Mouse (Mus musculus): ENCODE data around the gene Btrc. TPM values are rescaled to one million over a fixed set of nuclear protein-coding genes. Genes with fewer than 3 reads are reported as not detected.

The Btrc gene
- polyA plus RNA-seq, 1 experiment from 2014 or later, result 54.3 TPM

DNA sequence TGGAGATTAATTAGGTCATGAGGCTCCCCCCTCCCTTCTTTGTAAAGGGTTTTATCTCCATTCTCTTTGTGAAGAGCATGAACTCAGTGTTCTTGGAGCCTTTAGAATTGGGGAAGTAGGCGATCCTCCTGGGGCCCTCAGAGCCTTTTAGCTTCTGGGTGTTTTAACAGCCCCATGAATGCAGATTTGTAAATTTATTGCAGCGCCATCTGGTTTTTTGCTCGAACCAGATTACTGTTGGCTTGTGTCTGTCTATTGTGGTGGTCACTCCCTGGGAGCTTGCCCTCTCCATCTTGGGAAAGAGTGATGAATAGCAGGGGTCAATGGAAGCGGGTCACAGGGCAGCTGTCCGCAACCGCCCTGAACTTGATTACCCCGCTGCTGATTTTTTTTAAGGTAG is 95.2 kb downstream of the Btrc start:
- H3K36me3 ChIP-seq (ENCODE audit: insufficient read depth, low read length), result no peaks in the 10 kb centered on the region
- 28% methylated on average over 7 of the region's 7 CpGs for WGBS
- no peaks in the 10 kb centered on the region for H3K27me3 ChIP-seq (ENCODE audit: insufficient read depth, low read length)
- H3K4me3 ChIP-seq (ENCODE audit: low read length), result no peak overlapping the region
- ATAC-seq (ENCODE audit: low FRiP score, low TSS enrichment), result no peak
- H3K4me1 ChIP-seq (ENCODE audit: insufficient read depth, low read length), result peaks cover 10% of the 10 kb centered on the region; the same call in 1 of the 2 replicates
- H3K27ac ChIP-seq (ENCODE audit: low read length), result no peak overlapping the region
- H3K9ac ChIP-seq (replicated peaks; ENCODE audit: low read length), result no peak overlapping the region
- H3K4me2 ChIP-seq (replicated peaks; ENCODE audit: low read depth, low read length), result no peak overlapping the region
- no peaks in the 10 kb centered on the region for H3K9me3 ChIP-seq (ENCODE audit: low read length)

DNA sequence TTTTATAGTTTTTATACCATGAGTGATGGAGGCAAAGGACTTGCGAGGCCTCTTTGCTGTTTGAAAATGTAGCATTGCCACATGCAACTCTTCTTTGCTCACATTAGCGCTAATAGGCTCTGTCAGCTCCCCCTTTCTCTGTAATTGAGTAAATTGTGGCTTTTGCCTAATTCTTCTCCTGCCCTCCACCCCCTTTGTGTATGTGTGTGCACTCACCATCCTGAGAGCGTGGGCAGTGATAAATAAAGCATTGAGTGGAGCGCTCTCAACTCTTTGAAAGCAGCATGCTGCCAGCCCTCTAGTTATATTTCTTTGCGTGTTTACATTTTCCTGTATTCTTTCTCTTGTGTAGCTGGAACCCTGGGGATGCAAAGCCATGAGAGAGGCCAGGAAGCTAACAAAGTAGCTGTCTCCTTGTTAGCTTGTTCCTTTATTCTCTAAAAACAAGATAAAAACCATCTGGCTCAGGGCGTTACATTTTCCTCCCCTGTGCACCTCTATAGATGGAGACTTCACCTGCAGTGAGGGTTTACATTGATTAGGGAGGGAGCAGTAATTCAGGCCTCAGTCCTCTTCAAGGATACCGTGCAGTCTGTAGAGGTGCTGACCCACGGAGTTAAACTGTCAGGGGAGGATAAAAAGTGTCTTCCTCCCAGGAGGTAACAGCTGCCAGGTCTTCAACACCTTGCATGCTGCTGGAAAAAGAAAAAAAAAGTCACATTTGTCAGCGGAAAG is 96.6 kb downstream of the Btrc start:
- no peak for ATAC-seq (ENCODE audit: low FRiP score, low TSS enrichment)
- Histone ChIP-seq H3K4me1 (ENCODE audit: insufficient read depth, low read length) (peaks cover 10% of the 10 kb centered on the region; the same call in 1 of the 2 replicates), H3K36me3 (ENCODE audit: insufficient read depth, low read length) (no peaks in the 10 kb centered on the region), H3K27ac (ENCODE audit: low read length) (no peak overlapping the region), H3K27me3 (ENCODE audit: insufficient read depth, low read length) (no peaks in the 10 kb centered on the region), H3K4me3 (ENCODE audit: low read length) (no peak overlapping the region), H3K4me2 (replicated peaks; ENCODE audit: low read depth, low read length) (no peak overlapping the region), H3K9ac (replicated peaks; ENCODE audit: low read length) (no peak overlapping the region), H3K9me3 (ENCODE audit: low read length) (no peaks in the 10 kb centered on the region)
- WGBS, result 31% methylated on average over 9 of the region's 9 CpGs

DNA sequence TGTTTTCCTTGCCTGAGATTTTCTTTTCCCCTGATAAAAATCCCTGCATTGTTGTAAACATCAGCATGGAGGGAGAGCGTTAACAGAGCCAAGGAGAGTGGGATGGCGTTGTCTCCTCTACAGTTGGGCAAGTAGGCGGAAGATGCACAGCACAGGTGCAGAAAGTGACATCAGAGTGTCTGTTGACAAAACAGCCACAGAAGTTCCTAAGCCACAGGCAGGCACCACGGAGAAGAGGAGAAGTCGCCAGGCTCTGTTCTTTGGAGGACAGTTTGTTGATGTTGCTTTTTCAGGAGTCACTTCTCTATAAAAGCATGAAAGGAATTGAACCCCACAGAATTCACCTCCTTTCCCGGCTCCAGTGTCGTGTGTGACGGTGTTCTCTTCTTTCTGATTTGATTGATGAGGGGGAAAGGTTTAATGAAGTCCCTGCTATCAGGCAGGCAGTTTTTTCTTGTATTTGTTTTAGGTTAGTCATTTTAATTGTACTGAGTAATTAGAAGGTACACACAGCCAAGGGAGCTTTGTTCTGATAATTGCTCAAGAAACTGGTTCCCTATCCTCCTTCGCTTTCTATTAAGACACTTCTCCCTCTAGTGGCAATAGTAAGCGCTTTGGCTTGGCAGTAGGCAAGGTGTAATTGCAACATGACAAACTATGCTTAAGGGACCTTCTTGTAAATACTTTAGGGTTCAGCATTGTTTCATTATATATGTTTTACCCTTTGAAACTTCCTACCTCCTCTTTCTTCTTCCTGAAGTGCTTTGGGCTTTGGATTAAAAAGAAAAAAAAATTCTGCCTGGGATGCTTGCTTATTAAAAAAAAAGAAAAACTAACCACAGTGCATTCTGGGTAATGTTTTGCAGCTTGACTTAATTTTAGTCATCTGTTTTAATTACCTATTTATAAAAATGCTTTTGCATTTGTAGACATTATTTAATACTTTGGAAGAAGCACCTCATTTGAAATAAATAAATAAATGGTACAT is 97.5 kb downstream of the Btrc start:
- peaks cover 10% of the 10 kb centered on the region; the same call in 1 of the 2 replicates for H3K4me1 ChIP-seq (ENCODE audit: insufficient read depth, low read length)
- no peak overlapping the region for H3K4me2 ChIP-seq (replicated peaks; ENCODE audit: low read depth, low read length)
- 39% methylated on average over 10 of the region's 10 CpGs for WGBS
- no peak overlapping the region for H3K27ac ChIP-seq (ENCODE audit: low read length)
- ATAC-seq (ENCODE audit: low FRiP score, low TSS enrichment), result no peak
- no peak overlapping the region for H3K9ac ChIP-seq (replicated peaks; ENCODE audit: low read length)
- H3K36me3 ChIP-seq (ENCODE audit: insufficient read depth, low read length), result no peaks in the 10 kb centered on the region
- no peaks in the 10 kb centered on the region for H3K27me3 ChIP-seq (ENCODE audit: insufficient read depth, low read length)
- no peaks in the 10 kb centered on the region for H3K9me3 ChIP-seq (ENCODE audit: low read length)
- H3K4me3 ChIP-seq (ENCODE audit: low read length), result no peak overlapping the region

DNA sequence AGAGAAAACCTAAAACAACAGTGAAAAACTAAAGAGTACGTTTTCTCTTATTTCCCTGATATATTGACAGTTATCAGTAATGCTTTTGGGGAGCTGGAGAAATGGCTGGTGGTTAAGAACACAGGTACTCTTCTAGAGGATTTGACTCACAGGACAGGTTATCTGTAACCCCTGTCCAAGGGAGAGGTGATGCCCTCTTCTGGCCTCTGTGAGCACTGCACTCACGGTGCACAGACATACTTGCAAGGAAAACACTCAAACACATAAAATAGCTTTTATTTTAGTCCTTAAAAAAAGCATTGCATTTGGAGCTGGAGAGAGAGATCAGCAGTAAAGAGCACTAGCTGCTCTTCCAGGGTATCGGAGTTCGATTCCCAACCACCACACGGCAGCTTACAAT is 106.2 kb downstream of the Btrc start:
- Histone ChIP-seq H3K4me1 (ENCODE audit: insufficient read depth, low read length) (peaks cover 9% of the 10 kb centered on the region; the same call in 1 of the 2 replicates), H3K4me3 (ENCODE audit: low read length) (no peak overlapping the region), H3K9ac (replicated peaks; ENCODE audit: low read length) (no peak overlapping the region), H3K4me2 (replicated peaks; ENCODE audit: low read depth, low read length) (no peak overlapping the region), H3K27me3 (ENCODE audit: insufficient read depth, low read length) (no peaks in the 10 kb centered on the region), H3K27ac (ENCODE audit: low read length) (no peak overlapping the region), H3K36me3 (ENCODE audit: insufficient read depth, low read length) (peaks cover 6% of the 10 kb centered on the region), H3K9me3 (ENCODE audit: low read length) (no peaks in the 10 kb centered on the region)
- WGBS, result 98% methylated on average over 5 of the region's 5 CpGs
- ATAC-seq (ENCODE audit: low FRiP score, low TSS enrichment), result no peak

DNA sequence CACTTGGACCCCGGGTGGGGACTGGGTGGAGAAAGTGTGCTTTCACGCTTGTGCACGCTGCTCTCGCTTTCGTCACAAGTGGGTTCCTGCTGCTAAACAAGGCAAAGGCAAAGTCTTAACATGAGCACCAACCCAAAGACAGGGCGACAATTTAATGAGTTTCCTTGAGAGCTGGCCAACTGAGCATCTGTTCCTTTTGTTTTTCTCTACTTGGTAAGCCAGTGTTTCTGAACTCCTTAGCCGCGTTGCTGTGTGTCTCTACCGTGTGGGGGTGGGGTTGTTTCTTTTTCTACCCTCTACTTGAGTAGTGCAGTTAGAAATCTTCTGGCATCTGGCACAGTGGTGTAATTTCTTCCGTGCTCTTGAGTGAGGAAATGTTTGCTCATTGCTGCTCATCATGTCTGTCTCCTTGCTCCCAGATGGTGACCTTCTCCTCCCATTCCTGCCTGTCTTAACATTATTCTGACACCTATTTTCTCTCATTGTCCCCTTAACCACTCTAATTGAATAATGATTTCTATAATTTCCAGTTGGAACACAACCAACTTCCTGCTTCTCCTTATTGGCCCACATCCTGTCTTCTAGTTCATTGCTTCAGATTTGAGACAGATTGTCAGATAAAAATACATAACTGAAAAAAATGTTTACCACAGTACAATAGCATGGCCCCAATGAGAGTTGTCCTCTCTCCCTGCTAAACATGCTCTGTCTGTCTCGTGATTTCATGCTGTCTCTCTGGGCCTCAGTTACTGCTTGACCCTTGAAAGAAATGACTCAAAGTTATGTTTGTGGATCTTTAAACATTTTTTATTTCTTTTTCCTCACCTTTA is 109.4 kb downstream of the Btrc start:
- no peak overlapping the region for H3K9ac ChIP-seq (replicated peaks; ENCODE audit: low read length)
- no peaks in the 10 kb centered on the region for H3K9me3 ChIP-seq (ENCODE audit: low read length)
- H3K36me3 ChIP-seq (ENCODE audit: insufficient read depth, low read length), result peaks cover 6% of the 10 kb centered on the region
- ATAC-seq (ENCODE audit: low FRiP score, low TSS enrichment), result no peak
- H3K27me3 ChIP-seq (ENCODE audit: insufficient read depth, low read length), result no peaks in the 10 kb centered on the region
- no peak overlapping the region; the same call in 1 of the 2 replicates for H3K4me2 ChIP-seq (replicated peaks; ENCODE audit: low read depth, low read length)
- 53% methylated on average over 11 of the region's 11 CpGs for WGBS
- H3K4me3 ChIP-seq (ENCODE audit: low read length), result no peak overlapping the region
- peaks cover 9% of the 10 kb centered on the region; the same call in 1 of the 2 replicates for H3K4me1 ChIP-seq (ENCODE audit: insufficient read depth, low read length)
- H3K27ac ChIP-seq (ENCODE audit: low read length), result no peak overlapping the region

- Histone ChIP-seq H3K27me3 (ENCODE audit: insufficient read depth, low read length) (no peaks in the 10 kb centered on the region), H3K4me2 (replicated peaks; ENCODE audit: low read depth, low read length) (no peak overlapping the region), H3K9me3 (ENCODE audit: low read length) (no peaks in the 10 kb centered on the region), H3K9ac (replicated peaks; ENCODE audit: low read length) (no peak overlapping the region), H3K4me1 (ENCODE audit: insufficient read depth, low read length) (peaks cover 9% of the 10 kb centered on the region; the same call in 1 of the 2 replicates), H3K36me3 (ENCODE audit: insufficient read depth, low read length) (peaks cover 6% of the 10 kb centered on the region), H3K27ac (ENCODE audit: low read length) (no peak overlapping the region), H3K4me3 (ENCODE audit: low read length) (no peak overlapping the region)
- no peak for ATAC-seq (ENCODE audit: low FRiP score, low TSS enrichment)
- WGBS, result 47% methylated on average over 4 of the region's 4 CpGs
Observed at GRCm38 (mm10) chr19:45474686-45475085, 111.2 kb downstream of the Btrc start.

- no peak overlapping the region for H3K9ac ChIP-seq (replicated peaks; ENCODE audit: low read length)
- no peak overlapping the region for H3K27ac ChIP-seq (ENCODE audit: low read length)
- no peaks in the 10 kb centered on the region for H3K27me3 ChIP-seq (ENCODE audit: insufficient read depth, low read length)
- peaks cover 9% of the 10 kb centered on the region; the same call in 1 of the 2 replicates for H3K4me1 ChIP-seq (ENCODE audit: insufficient read depth, low read length)
- peaks cover 5% of the 10 kb centered on the region for H3K36me3 ChIP-seq (ENCODE audit: insufficient read depth, low read length)
- H3K4me3 ChIP-seq (ENCODE audit: low read length), result no peak overlapping the region
- H3K4me2 ChIP-seq (replicated peaks; ENCODE audit: low read depth, low read length), result no peak overlapping the region
- H3K9me3 ChIP-seq (ENCODE audit: low read length), result no peaks in the 10 kb centered on the region
- WGBS, result 55% methylated on average over 24 of the region's 24 CpGs
- no peak for ATAC-seq (ENCODE audit: low FRiP score, low TSS enrichment)
Observed at GRCm38 (mm10) chr19:45475928-45476553, 112.5 kb downstream of the Btrc start.

DNA sequence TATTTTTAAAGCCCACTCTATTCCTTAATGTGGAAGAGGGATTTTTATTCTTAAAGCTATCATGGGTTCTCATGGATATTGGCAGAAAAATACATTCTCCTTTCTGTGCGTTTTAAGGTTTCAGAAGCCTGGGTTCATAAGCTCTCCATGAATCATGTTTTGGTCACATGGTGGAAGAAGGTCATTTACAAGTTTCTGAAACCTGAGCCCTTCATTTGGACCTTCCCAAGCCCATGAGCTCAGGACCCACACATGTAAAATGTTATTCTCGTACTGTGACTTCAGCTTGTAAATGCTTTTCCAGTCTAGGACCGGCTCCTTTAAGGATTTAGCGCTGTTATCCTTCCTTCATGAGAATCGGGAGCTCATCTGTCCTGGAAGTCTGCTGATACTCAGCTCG is 116.0 kb downstream of the Btrc start:
- H3K4me2 ChIP-seq (replicated peaks; ENCODE audit: low read depth, low read length), result no peak overlapping the region
- H3K9me3 ChIP-seq (ENCODE audit: low read length), result no peaks in the 10 kb centered on the region
- 77% methylated on average over 6 of the region's 6 CpGs for WGBS
- no peaks in the 10 kb centered on the region for H3K27me3 ChIP-seq (ENCODE audit: insufficient read depth, low read length)
- no peak overlapping the region for H3K27ac ChIP-seq (ENCODE audit: low read length)
- no peak for ATAC-seq (ENCODE audit: low FRiP score, low TSS enrichment)
- H3K4me3 ChIP-seq (ENCODE audit: low read length), result no peak overlapping the region
- no peaks in the 10 kb centered on the region; the same call in 1 of the 2 replicates for H3K36me3 ChIP-seq (ENCODE audit: insufficient read depth, low read length)
- no peak overlapping the region for H3K9ac ChIP-seq (replicated peaks; ENCODE audit: low read length)
- no peaks in the 10 kb centered on the region for H3K4me1 ChIP-seq (ENCODE audit: insufficient read depth, low read length)

GRCm38 (mm10) chr19:45480490-45480889 is 117.0 kb downstream of the Btrc start:
- no peaks in the 10 kb centered on the region for H3K9me3 ChIP-seq (ENCODE audit: low read length)
- no peaks in the 10 kb centered on the region for H3K27me3 ChIP-seq (ENCODE audit: insufficient read depth, low read length)
- no peak overlapping the region for H3K4me2 ChIP-seq (replicated peaks; ENCODE audit: low read depth, low read length)
- H3K4me1 ChIP-seq (ENCODE audit: insufficient read depth, low read length), result no peaks in the 10 kb centered on the region
- no peaks in the 10 kb centered on the region; the same call in 1 of the 2 replicates for H3K36me3 ChIP-seq (ENCODE audit: insufficient read depth, low read length)
- H3K9ac ChIP-seq (replicated peaks; ENCODE audit: low read length), result no peak overlapping the region
- no peak for ATAC-seq (ENCODE audit: low FRiP score, low TSS enrichment)
- no peak overlapping the region for H3K4me3 ChIP-seq (ENCODE audit: low read length)
- no peak overlapping the region for H3K27ac ChIP-seq (ENCODE audit: low read length)
- WGBS, result 82% methylated on average over 2 of the region's 2 CpGs

All from kidney, embryonic 16.5 days (tissue).